11 mouse cellular contexts compared by ENCODE assay signal in the genomic region with DNA sequence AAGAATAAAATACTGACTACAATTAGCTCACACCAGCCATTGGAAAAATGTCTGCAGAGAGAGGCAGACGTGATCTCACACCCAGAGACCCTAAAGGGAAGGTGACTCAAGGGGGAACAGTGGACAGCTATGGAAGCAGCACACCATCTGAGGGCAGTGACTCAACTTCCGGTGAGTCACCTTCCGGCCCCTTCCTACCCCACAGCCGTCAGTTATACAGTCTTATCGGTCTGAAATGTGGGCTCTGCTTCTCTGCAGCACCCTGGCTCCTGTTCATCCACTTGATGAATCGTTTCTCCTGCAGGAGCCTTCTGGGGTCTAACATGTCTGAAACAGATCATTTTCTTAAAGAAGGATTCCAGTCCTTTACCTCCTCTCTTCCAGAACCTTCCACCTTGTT.
DNase-seq lines count a peak whose midpoint lies in the region; ATAC-seq and TF ChIP-seq lines count a peak whose summit lies in the region.
"Had no signal": no experiment of that assay in that cellular context is flagged by ENCODE, and none has a peak within 500 bp of the region (broad histone marks: within the 10 kb centered on the region; RNA-seq: fewer than 3 reads in every experiment).

No protein-coding gene starts in this region.

- DNase-seq in thymus, postnatal 4 days = peak; percentile 4
- no peak for DNase-seq in thymus, postnatal 25 days
- no peak for DNase-seq in frontal cortex, postnatal 25 days (ENCODE audit: low spot score in 2 of 2)
- no peak for DNase-seq in c-Kit-positive CD71-positive TER-119-positive erythroid progenitor cells, embryonic 14.5 days (ENCODE audit: low spot score)
- no peak for DNase-seq in hindbrain, embryonic 14.5 days (ENCODE audit: low spot score)
- DNase-seq in embryo, embryonic 11 days = no peak
- DNase-seq: adrenal gland, postnatal 10 days; kidney, adult 9 months had no signal

- WGBS in hindbrain, embryonic 14.5 days = 88% methylated on average over 6 of the region's 6 CpGs

- no peak overlapping the region for H3K9ac ChIP-seq in hindbrain, embryonic 14.5 days

- no peak for TF ChIP-seq POLR2A in embryonic fibroblast, embryonic 13.5 days (IDR thresholded peaks at IDR 0.05; ENCODE audit: low read depth, low read length)

- no peaks in the 10 kb centered on the region for H3K36me3 ChIP-seq in hindbrain, embryonic 14.5 days (replicated peaks; ENCODE audit: control insufficient read depth, insufficient read depth)

- H3K27ac ChIP-seq in embryonic fibroblast, embryonic 13.5 days (ENCODE audit: insufficient read depth, low read length) = peak overlapping the region; percentile 56
- no peak overlapping the region for H3K27ac ChIP-seq in hindbrain, embryonic 14.5 days

- H3K4me3 ChIP-seq in embryonic fibroblast, embryonic 13.5 days (ENCODE audit: insufficient read depth, low read length) = no peak overlapping the region
- no peak overlapping the region for H3K4me3 ChIP-seq in hindbrain, embryonic 14.5 days (replicated peaks; ENCODE audit: low read length)
- H3K4me3 ChIP-seq: erythroblast, embryonic 14.5 days had no signal

- peak; percentile 87 to 89 for ATAC-seq in hematopoietic stem cell, adult 5-6 weeks (replicated peaks in 1 of 2; ENCODE audit: insufficient read depth in 1 of 2, low FRiP score in 2 of 2, low TSS enrichment in 1 of 2, low read depth in 1 of 2, poor library complexity in 2 of 2, severe bottlenecking in 2 of 2)
- ATAC-seq in hindbrain, embryonic 14.5 days (ENCODE audit: low FRiP score) = no peak

- no peak overlapping the region for H3K4me2 ChIP-seq in hindbrain, embryonic 14.5 days (replicated peaks)

- TF ChIP-seq CTCF in embryonic fibroblast, embryonic 13.5 days (IDR thresholded peaks at IDR 0.05; ENCODE audit: borderline replicate concordance, insufficient read depth, low read length) = no peak

- H3K9me3 ChIP-seq in hindbrain, embryonic 14.5 days (ENCODE audit: control insufficient read depth, low read length) = no peaks in the 10 kb centered on the region

- peaks cover 18% of the 10 kb centered on the region for H3K4me1 ChIP-seq in embryonic fibroblast, embryonic 13.5 days (ENCODE audit: control insufficient read depth, insufficient read depth, low read length)
- H3K4me1 ChIP-seq in hindbrain, embryonic 14.5 days (replicated peaks; ENCODE audit: control insufficient read depth, insufficient read depth, low read length) = peaks cover 14% of the 10 kb centered on the region; the same call in 1 of the 2 replicates

- H3K27me3 ChIP-seq in hindbrain, embryonic 14.5 days (ENCODE audit: control insufficient read depth, insufficient read depth, low read length) = no peaks in the 10 kb centered on the region
